Mouse (Mus musculus) intestine, embryonic 15.5 days (tissue): ENCODE measurements around the gene Usp38. TPM values are rescaled to one million over a fixed set of nuclear protein-coding genes. Genes with fewer than 3 reads are reported as not detected.

Experiments used
- ATAC-seq: fragments of 200-750 bp; cut with Nextera tagmentation; 2 replicates; pipeline ENCODE4 v1.8.0; 2017; ENCODE audit warnings: moderate TSS enrichment, moderate library complexity
- H3K27ac ChIP-seq: fragments of 300-500 bp; sonication (generic); 2 replicates; pipeline ENCODE4 v1.5.1; 2015; ENCODE audit warnings: mild to moderate bottlenecking, inconsistent platforms
- H3K27me3 ChIP-seq: fragments of 300-500 bp; sonication (generic); replicated peaks from 2 replicates; pipeline ENCODE4 v1.6.1; 2015; ENCODE audit warnings: inconsistent platforms
- H3K36me3 ChIP-seq: fragments of 300-500 bp; sonication (generic); 2 replicates; pipeline ENCODE4 v1.6.1; 2015; ENCODE audit warnings: inconsistent platforms
- H3K4me1 ChIP-seq: fragments of 300-500 bp; sonication (generic); replicated peaks from 2 replicates; pipeline ENCODE4 v1.6.1; 2015; ENCODE audit warnings: inconsistent platforms
- H3K4me2 ChIP-seq: fragments of 300-500 bp; sonication (generic); replicated peaks from 2 replicates; pipeline ENCODE4 v1.6.1; 2015; ENCODE audit warnings: mild to moderate bottlenecking, inconsistent platforms
- H3K4me3 ChIP-seq: fragments of 300-500 bp; sonication (generic); replicated peaks from 2 replicates; pipeline ENCODE4 v1.5.1; 2015; ENCODE audit warnings: inconsistent platforms
- H3K9ac ChIP-seq: fragments of 300-500 bp; sonication (generic); 2 replicates; pipeline ENCODE4 v1.6.1; 2015; ENCODE audit warnings: inconsistent platforms
- H3K9me3 ChIP-seq: fragments of 300-500 bp; sonication (generic); 2 replicates; pipeline ENCODE4 v1.6.1; 2016; ENCODE audit warnings: inconsistent platforms
- WGBS: fragments of 180-500 bp; shearing (Covaris S2); methylation state at CpG from one replicate; pipeline ENCODE4 v1.1.7; 2015; 5-methylcytosine and 5-hydroxymethylcytosine counted together
- polyA plus RNA-seq: library from polyadenylated mRNA; unstranded; fragments of >200 nt; fragmentation: Nextera tagmentation; extraction: Ambion mirVana; gene quantifications from 2 replicates; pipeline ENCODE4 v1.2.1, GENCODE M21; 2015

The Usp38 gene
- polyA plus RNA-seq, 1 experiment from 2014 or later: 16.9 TPM

DNA sequence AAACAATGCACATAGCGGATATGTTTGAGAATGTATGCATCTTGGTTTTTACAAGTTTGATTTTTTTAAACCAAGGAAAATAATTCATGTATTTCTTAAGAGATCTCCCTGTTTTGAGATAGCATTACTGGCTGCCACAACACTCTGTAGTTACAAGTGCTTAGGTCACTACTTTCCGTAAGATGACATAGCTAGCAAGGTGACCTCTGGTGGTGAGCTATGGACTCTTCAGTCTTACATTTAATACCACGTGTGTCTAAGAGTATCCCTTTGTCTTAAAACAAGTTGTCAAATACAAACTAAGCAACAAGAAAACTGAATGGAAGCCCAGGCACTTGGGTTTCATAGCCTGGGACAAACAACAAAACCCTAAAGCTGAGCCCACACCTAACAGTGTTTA lies 22.8 kb downstream of the Usp38 start:
- no peak overlapping the region for H3K9ac ChIP-seq
- H3K36me3 ChIP-seq: peaks cover 18% of the 10 kb centered on the region; the same call in 1 of the 2 replicates
- peak; percentile 82 for ATAC-seq
- H3K27ac ChIP-seq: no peak overlapping the region
- no peak overlapping the region for H3K4me2 ChIP-seq
- no peaks in the 10 kb centered on the region for H3K9me3 ChIP-seq
- H3K27me3 ChIP-seq: no peaks in the 10 kb centered on the region
- H3K4me1 ChIP-seq: no peaks in the 10 kb centered on the region
- H3K4me3 ChIP-seq: no peak overlapping the region
- WGBS: 52% methylated on average over 3 of the region's 3 CpGs

DNA sequence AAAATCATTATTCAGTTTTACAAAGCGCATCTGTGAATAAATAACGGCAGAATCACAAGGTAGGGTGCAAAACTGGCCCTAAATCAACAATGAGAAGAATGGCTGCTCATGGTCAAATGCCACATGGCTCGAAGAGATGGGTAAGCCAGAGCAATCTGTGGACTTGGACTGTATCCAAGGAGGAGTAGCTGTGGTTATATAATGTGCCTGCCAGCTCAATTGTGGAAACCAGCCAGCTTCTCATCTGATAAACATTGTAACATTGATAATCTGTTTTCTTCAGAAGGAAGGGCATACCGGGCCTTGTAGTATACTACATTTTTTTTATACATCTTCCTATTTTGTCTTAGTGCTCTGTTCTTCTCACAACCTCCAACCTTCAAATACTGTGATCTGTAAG lies 31.9 kb downstream of the Usp38 start:
- no peaks in the 10 kb centered on the region for H3K9me3 ChIP-seq
- peaks cover 15% of the 10 kb centered on the region; the same call in 1 of the 2 replicates for H3K36me3 ChIP-seq
- no peak overlapping the region for H3K9ac ChIP-seq
- ATAC-seq: peak; percentile 25; the same call in 1 of the 2 replicates
- no peak overlapping the region for H3K4me2 ChIP-seq
- no peak overlapping the region for H3K27ac ChIP-seq
- H3K4me1 ChIP-seq: peaks cover 3% of the 10 kb centered on the region; the same call in 1 of the 2 replicates
- no peak overlapping the region for H3K4me3 ChIP-seq
- WGBS: 68% methylated on average over 4 of the region's 4 CpGs
- H3K27me3 ChIP-seq: no peaks in the 10 kb centered on the region

- no peak overlapping the region for H3K4me3 ChIP-seq
- no peak for ATAC-seq
- 86% methylated on average over 9 of the region's 9 CpGs for WGBS
These were observed 33.0 kb downstream of the Usp38 start for GRCm38 (mm10) chr8:80981696-80982095.

DNA sequence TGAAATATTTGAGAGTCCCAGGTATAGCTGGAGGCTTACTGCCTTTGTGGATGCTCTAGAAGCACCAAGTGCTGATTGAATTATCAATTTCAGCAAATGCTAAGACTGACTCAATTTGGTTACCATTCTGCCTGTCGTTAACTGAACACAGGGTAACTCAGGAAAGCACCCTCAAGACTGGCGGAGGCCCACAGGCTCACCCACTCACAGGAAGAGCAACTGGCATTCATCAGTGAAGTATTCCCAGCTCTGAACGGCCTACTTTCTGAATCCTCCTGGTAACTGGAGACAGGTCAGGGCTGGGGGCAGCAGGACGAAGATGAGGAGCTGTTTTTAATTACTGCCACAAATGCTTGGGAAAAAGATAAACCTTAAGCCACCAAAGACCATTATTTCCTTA lies 34.7 kb downstream of the Usp38 start:
- no peak overlapping the region for H3K27ac ChIP-seq
- no peak overlapping the region for H3K9ac ChIP-seq
- H3K4me1 ChIP-seq: peaks cover 3% of the 10 kb centered on the region; the same call in 1 of the 2 replicates
- ATAC-seq: no peak
- no peaks in the 10 kb centered on the region for H3K27me3 ChIP-seq
- H3K36me3 ChIP-seq: 0 out of 2 replicates have a peak, but pooled peaks cover 6% of the 10 kb centered on the region
- WGBS: 85% methylated on average over 4 of the region's 4 CpGs
- H3K4me3 ChIP-seq: no peak overlapping the region
- H3K4me2 ChIP-seq: no peak overlapping the region
- no peaks in the 10 kb centered on the region for H3K9me3 ChIP-seq

More at GRCm38 (mm10) chr8:80981696-80982095, 33.0 kb downstream of the Usp38 start:
- Histone ChIP-seq H3K4me2 (no peak overlapping the region), H3K36me3 (0 out of 2 replicates have a peak, but pooled peaks cover 9% of the 10 kb centered on the region), H3K9ac (no peak overlapping the region), H3K27me3 (no peaks in the 10 kb centered on the region), H3K27ac (no peak overlapping the region), H3K4me1 (peaks cover 3% of the 10 kb centered on the region; the same call in 1 of the 2 replicates), H3K9me3 (no peaks in the 10 kb centered on the region)

DNA sequence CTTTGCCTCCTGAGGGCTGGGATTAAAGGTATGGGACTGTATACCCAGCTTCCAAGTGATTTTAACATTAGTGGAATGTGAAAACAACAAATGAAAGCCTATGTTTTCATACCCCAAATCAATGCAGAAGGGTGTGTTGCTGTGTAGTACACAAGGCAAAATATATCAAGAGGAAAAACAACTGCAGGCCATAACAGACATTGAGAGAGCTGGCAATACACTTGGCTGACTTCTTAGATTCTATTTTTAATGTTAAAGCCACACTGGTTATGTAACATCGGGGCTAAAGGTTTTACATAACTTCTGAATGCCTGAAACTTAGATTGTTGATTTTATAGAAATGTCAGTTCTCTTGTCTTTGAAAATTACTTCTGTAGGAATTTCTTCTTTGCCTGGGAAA lies 37.5 kb downstream of the Usp38 start:
- Histone ChIP-seq H3K4me3 (no peak overlapping the region), H3K4me1 (no peaks in the 10 kb centered on the region), H3K9me3 (no peaks in the 10 kb centered on the region), H3K27ac (no peak overlapping the region), H3K27me3 (no peaks in the 10 kb centered on the region), H3K9ac (no peak overlapping the region), H3K4me2 (no peak overlapping the region), H3K36me3 (no peaks in the 10 kb centered on the region)
- 70% methylated on average over 1 of the region's 1 CpGs for WGBS
- no peak for ATAC-seq

DNA sequence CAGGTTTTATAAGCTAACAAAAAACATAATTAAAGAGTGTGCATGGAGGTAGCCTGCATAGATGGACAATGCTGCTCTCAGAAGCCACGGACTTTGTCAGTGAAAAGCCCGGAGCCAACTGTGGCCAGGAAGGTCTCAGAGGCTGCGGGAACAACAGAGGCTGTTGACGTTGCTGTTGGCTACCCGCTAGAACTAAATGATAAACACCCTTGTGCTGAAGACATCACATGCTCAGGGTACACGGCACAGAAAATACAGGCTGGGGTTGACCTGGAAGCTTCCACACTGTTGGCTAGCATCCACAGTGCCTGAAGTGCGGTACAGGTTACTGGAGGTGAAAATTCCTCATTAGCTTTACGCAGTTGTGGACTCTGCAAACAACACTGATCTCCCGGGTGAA lies 43.6 kb downstream of the Usp38 start:
- Histone ChIP-seq H3K4me2 (no peak overlapping the region), H3K27ac (no peak overlapping the region), H3K36me3 (no peaks in the 10 kb centered on the region), H3K4me3 (no peak overlapping the region), H3K4me1 (no peaks in the 10 kb centered on the region), H3K9ac (no peak overlapping the region), H3K9me3 (no peaks in the 10 kb centered on the region), H3K27me3 (no peaks in the 10 kb centered on the region)
- no peak for ATAC-seq
- 78% methylated on average over 9 of the region's 9 CpGs for WGBS

- no peak overlapping the region for H3K27ac ChIP-seq
- 78% methylated on average over 11 of the region's 11 CpGs for WGBS
- no peak for ATAC-seq
- no peak overlapping the region for H3K9ac ChIP-seq
- H3K27me3 ChIP-seq: no peaks in the 10 kb centered on the region
- H3K4me3 ChIP-seq: no peak overlapping the region
- no peaks in the 10 kb centered on the region for H3K36me3 ChIP-seq
- no peaks in the 10 kb centered on the region for H3K4me1 ChIP-seq
- H3K9me3 ChIP-seq: no peaks in the 10 kb centered on the region
- H3K4me2 ChIP-seq: no peak overlapping the region
These were observed 44.6 kb downstream of the Usp38 start for GRCm38 (mm10) chr8:80970000-80970685.

DNA sequence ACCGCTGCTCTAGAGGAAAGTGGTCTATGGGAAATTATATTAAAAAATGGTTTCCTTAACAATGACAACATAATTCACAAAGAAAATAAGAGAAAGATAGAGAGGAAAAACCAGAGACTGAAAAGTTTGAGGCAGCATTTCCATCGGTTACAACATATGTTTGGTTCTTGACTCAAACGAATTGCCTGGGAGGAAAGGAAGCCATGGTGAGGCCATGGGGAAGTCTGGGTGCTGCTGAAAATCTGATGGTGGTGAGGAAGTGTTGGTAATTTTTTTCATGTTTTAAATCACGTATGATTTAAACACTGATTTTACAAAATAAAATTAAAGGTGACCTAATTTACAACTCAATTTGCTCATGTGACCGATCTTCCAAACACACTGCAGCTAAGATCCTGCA lies 45.3 kb downstream of the Usp38 start:
- Histone ChIP-seq H3K9ac (no peak overlapping the region), H3K4me1 (no peaks in the 10 kb centered on the region), H3K4me2 (no peak overlapping the region), H3K27me3 (no peaks in the 10 kb centered on the region), H3K9me3 (no peaks in the 10 kb centered on the region), H3K36me3 (no peaks in the 10 kb centered on the region), H3K4me3 (no peak overlapping the region), H3K27ac (no peak overlapping the region)
- no peak for ATAC-seq
- WGBS: 88% methylated on average over 5 of the region's 5 CpGs

GRCm38 (mm10) chr8:80963095-80963494 lies 51.6 kb downstream of the Usp38 start:
- no peaks in the 10 kb centered on the region for H3K36me3 ChIP-seq
- no peak overlapping the region for H3K27ac ChIP-seq
- peaks cover 2% of the 10 kb centered on the region; the same call in 1 of the 2 replicates for H3K4me1 ChIP-seq
- WGBS: 87% methylated on average over 3 of the region's 3 CpGs
- ATAC-seq: no peak
- H3K27me3 ChIP-seq: no peaks in the 10 kb centered on the region
- H3K4me3 ChIP-seq: no peak overlapping the region
- no peak overlapping the region for H3K4me2 ChIP-seq
- no peak overlapping the region for H3K9ac ChIP-seq
- H3K9me3 ChIP-seq: no peaks in the 10 kb centered on the region

- H3K4me1 ChIP-seq: peaks cover 2% of the 10 kb centered on the region; the same call in 1 of the 2 replicates
- ATAC-seq: no peak
- no peaks in the 10 kb centered on the region for H3K27me3 ChIP-seq
- 84% methylated on average over 5 of the region's 5 CpGs for WGBS
- H3K4me3 ChIP-seq: no peak overlapping the region
- H3K27ac ChIP-seq: no peak overlapping the region
- no peaks in the 10 kb centered on the region for H3K9me3 ChIP-seq
- no peaks in the 10 kb centered on the region for H3K36me3 ChIP-seq
- no peak overlapping the region for H3K4me2 ChIP-seq
- no peak overlapping the region for H3K9ac ChIP-seq
These were observed 52.1 kb downstream of the Usp38 start for GRCm38 (mm10) chr8:80962592-80962983.

DNA sequence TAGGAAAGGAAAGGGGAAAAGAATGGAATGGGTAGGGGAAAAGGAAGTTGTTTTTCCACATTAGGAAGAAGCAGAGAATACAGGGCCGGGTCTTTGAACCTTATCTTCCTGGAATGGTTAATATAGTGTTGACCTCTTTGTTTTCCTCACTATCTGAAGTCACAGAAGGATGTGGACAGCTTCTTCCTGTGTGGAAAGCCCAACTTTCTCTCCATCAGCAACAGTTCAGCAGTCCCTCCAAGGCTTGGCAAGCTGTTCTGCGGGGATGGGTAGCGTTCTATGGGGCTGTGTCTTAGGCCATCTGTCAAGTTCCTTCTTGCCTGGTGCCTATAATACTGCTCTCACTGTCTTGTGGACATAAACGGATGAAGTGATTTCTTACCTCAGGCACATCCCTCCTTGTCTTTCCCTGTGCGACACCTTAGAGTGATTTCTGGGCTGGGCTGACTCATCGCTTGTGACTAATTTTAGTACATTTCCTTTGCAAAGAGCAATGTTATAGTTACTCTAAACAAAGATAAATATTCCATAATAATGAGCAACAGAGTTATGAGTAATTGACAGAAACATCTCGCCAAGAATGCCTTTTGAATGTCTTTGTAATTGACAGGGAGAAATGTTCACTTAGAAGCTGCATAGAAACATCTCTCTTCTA lies 52.7 kb downstream of the Usp38 start:
- Histone ChIP-seq H3K4me3 (no peak overlapping the region), H3K27me3 (no peaks in the 10 kb centered on the region), H3K36me3 (no peaks in the 10 kb centered on the region), H3K27ac (no peak overlapping the region), H3K4me1 (peaks cover 2% of the 10 kb centered on the region; the same call in 1 of the 2 replicates), H3K9ac (no peak overlapping the region), H3K4me2 (no peak overlapping the region), H3K9me3 (no peaks in the 10 kb centered on the region)
- 58% methylated on average over 7 of the region's 7 CpGs for WGBS
- no peak for ATAC-seq

DNA sequence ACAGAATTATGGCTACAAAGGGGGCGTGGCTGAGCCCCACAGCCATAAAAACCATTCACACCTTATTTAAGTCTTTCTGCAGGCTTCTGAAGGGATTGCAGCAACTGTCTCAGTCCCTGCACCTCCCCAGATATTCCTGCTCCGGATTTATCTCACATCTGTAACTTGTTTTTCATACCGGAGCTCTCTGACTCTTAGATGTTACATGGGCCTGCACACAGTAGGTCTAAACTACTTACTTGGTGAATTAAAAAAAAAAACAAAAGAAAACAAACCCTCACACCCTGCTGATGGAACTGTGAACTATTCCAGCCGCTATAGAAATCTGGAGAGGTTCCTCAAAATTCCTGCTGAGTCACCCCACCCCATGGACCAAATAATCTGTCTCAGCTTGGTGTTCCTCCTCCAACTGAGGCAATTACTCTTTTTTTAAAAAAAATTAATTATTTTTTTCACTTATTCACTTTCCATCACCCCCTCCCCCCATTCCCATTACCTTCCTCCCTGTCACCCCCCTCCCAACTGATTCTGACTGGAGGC lies 53.6 kb downstream of the Usp38 start:
- Histone ChIP-seq H3K27ac (no peak overlapping the region), H3K36me3 (no peaks in the 10 kb centered on the region), H3K4me1 (peaks cover 2% of the 10 kb centered on the region; the same call in 1 of the 2 replicates), H3K4me3 (no peak overlapping the region), H3K27me3 (no peaks in the 10 kb centered on the region), H3K9ac (no peak overlapping the region), H3K4me2 (no peak overlapping the region), H3K9me3 (no peaks in the 10 kb centered on the region)
- ATAC-seq: no peak
- WGBS: 78% methylated on average over 4 of the region's 4 CpGs
